Mouse (Mus musculus): Measurements from ENCODE around the gene Ppfibp2. TPM values are rescaled to one million over a fixed set of nuclear protein-coding genes. Genes with fewer than 3 reads are reported as not detected.

Ppfibp2 gene
- polyA plus RNA-seq, 1 experiment from 2014 or later: 1.5 TPM

GRCm38 (mm10) chr7:107749270-107749669, 154.3 kb downstream of the Ppfibp2 start:
- 3% methylated on average over 3 of the region's 3 CpGs for WGBS

DNA sequence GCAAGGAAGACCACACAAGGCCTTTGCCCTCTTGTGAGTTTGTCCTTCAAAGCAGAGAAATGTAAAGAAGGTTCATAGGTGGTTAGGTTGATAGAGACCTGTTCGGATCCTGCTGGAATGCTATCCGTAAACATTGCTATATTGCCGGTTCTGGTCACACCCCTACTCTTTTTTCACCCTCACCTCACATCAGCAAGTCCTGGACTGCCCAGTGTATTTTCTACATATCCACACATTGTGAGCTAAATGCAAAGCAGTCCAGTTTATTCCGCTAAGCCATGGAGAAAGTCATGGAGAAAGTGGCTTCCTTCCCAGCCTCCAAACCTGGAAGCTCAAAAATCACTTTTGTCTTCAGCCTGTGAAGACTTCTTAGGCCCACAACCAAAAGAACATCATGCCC, 154.7 kb downstream of the Ppfibp2 start:
- Histone ChIP-seq H3K4me1 (replicated peaks; ENCODE audit: control insufficient read depth, insufficient read depth, low read length) (no peaks in the 10 kb centered on the region), H3K27ac (ENCODE audit: low read length) (no peak overlapping the region), H3K4me3 (replicated peaks; ENCODE audit: low read length) (no peak overlapping the region), H3K4me2 (ENCODE audit: low read length) (no peak overlapping the region), H3K36me3 (ENCODE audit: control insufficient read depth, insufficient read depth) (no peaks in the 10 kb centered on the region), H3K27me3 (replicated peaks; ENCODE audit: control insufficient read depth, insufficient read depth, low read length) (no peaks in the 10 kb centered on the region), H3K9ac (replicated peaks; ENCODE audit: low read depth, low read length) (no peak overlapping the region), H3K9me3 (ENCODE audit: control insufficient read depth, low read length) (no peaks in the 10 kb centered on the region)
- 96% methylated on average over 4 of the region's 4 CpGs for WGBS
- ATAC-seq: no peak

More at GRCm38 (mm10) chr7:107749270-107749669, 154.3 kb downstream of the Ppfibp2 start:
- Histone ChIP-seq H3K4me2 (ENCODE audit: low read length) (no peak overlapping the region), H3K4me3 (replicated peaks; ENCODE audit: low read length) (no peak overlapping the region), H3K9ac (replicated peaks; ENCODE audit: low read depth, low read length) (no peak overlapping the region), H3K27ac (ENCODE audit: low read length) (no peak overlapping the region), H3K9me3 (ENCODE audit: control insufficient read depth, low read length) (no peaks in the 10 kb centered on the region), H3K36me3 (ENCODE audit: control insufficient read depth, insufficient read depth) (no peaks in the 10 kb centered on the region), H3K4me1 (replicated peaks; ENCODE audit: control insufficient read depth, insufficient read depth, low read length) (no peaks in the 10 kb centered on the region), H3K27me3 (replicated peaks; ENCODE audit: control insufficient read depth, insufficient read depth, low read length) (no peaks in the 10 kb centered on the region)
- ATAC-seq: peak; percentile 66

- no peaks in the 10 kb centered on the region for H3K27me3 ChIP-seq (replicated peaks; ENCODE audit: control insufficient read depth, insufficient read depth, low read length)
- no peak overlapping the region for H3K4me2 ChIP-seq (ENCODE audit: low read length)
- no peak for ATAC-seq
- no peaks in the 10 kb centered on the region for H3K9me3 ChIP-seq (ENCODE audit: control insufficient read depth, low read length)
- no peaks in the 10 kb centered on the region for H3K4me1 ChIP-seq (replicated peaks; ENCODE audit: control insufficient read depth, insufficient read depth, low read length)
- no peak overlapping the region for H3K9ac ChIP-seq (replicated peaks; ENCODE audit: low read depth, low read length)
- WGBS: 68% methylated on average over 10 of the region's 10 CpGs
- no peak overlapping the region for H3K27ac ChIP-seq (ENCODE audit: low read length)
- no peaks in the 10 kb centered on the region for H3K36me3 ChIP-seq (ENCODE audit: control insufficient read depth, insufficient read depth)
- no peak overlapping the region for H3K4me3 ChIP-seq (replicated peaks; ENCODE audit: low read length)
Measured at GRCm38 (mm10) chr7:107752031-107752520, 157.1 kb downstream of the Ppfibp2 start.

DNA sequence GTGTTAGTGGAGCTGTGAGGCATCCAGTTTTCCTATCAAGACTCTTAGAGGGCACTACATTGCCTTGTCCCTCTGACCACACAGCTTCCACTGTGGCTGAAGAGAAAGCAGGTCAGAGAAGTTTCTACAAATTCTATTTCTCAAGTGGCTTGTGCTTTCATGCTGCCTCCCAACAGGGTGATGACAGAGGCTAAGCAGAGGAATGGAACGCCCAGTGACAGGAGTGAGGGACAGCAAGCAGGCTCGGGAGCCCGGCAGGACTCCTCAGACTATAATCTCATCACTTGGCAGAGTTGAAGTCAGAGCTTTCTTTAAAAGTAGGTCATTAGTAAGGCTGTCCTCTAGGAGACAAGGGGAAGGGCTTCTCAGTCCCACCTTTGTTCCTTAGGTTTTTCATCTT, 160.9 kb downstream of the Ppfibp2 start:
- Histone ChIP-seq H3K9me3 (ENCODE audit: control insufficient read depth, low read length) (no peaks in the 10 kb centered on the region), H3K4me3 (replicated peaks; ENCODE audit: low read length) (no peak overlapping the region)
- WGBS: 74% methylated on average over 3 of the region's 3 CpGs

DNA sequence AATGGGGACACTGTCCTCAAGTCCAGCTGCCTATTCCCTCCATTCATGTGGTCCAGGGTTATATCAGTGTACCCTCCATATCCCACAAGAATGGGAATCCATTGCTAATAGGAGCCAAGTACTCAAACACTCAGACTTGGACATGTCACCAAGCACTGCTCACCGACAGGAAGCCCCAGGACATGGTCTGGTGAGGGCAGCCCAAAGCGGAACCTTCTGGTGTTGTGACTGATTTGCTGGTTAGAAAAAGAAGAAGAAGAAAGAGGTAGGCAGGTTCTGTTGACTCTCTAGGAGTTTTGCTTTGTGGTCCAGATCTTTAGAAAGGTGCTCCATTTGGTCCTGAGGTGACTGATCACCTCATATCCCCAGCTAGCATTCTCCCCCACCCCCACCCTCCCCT, 161.7 kb downstream of the Ppfibp2 start:
- H3K4me2 ChIP-seq (ENCODE audit: low read length): no peak overlapping the region
- no peaks in the 10 kb centered on the region for H3K27me3 ChIP-seq (replicated peaks; ENCODE audit: control insufficient read depth, insufficient read depth, low read length)
- 95% methylated on average over 2 of the region's 2 CpGs for WGBS
- no peak overlapping the region for H3K9ac ChIP-seq (replicated peaks; ENCODE audit: low read depth, low read length)
- H3K4me1 ChIP-seq (replicated peaks; ENCODE audit: control insufficient read depth, insufficient read depth, low read length): 0 out of 2 replicates have a peak, but pooled peaks cover 2% of the 10 kb centered on the region
- no peak for ATAC-seq
- H3K36me3 ChIP-seq (ENCODE audit: control insufficient read depth, insufficient read depth): no peaks in the 10 kb centered on the region
- H3K9me3 ChIP-seq (ENCODE audit: control insufficient read depth, low read length): no peaks in the 10 kb centered on the region
- H3K27ac ChIP-seq (ENCODE audit: low read length): no peak overlapping the region
- H3K4me3 ChIP-seq (replicated peaks; ENCODE audit: low read length): no peak overlapping the region

More for the DNA sequence above, 160.9 kb downstream of the Ppfibp2 start:
- no peak for ATAC-seq
- no peak overlapping the region for H3K27ac ChIP-seq (ENCODE audit: low read length)
- H3K27me3 ChIP-seq (replicated peaks; ENCODE audit: control insufficient read depth, insufficient read depth, low read length): no peaks in the 10 kb centered on the region
- H3K4me1 ChIP-seq (replicated peaks; ENCODE audit: control insufficient read depth, insufficient read depth, low read length): 0 out of 2 replicates have a peak, but pooled peaks cover 2% of the 10 kb centered on the region
- no peaks in the 10 kb centered on the region for H3K36me3 ChIP-seq (ENCODE audit: control insufficient read depth, insufficient read depth)
- no peak overlapping the region for H3K4me2 ChIP-seq (ENCODE audit: low read length)
- H3K9ac ChIP-seq (replicated peaks; ENCODE audit: low read depth, low read length): no peak overlapping the region

DNA sequence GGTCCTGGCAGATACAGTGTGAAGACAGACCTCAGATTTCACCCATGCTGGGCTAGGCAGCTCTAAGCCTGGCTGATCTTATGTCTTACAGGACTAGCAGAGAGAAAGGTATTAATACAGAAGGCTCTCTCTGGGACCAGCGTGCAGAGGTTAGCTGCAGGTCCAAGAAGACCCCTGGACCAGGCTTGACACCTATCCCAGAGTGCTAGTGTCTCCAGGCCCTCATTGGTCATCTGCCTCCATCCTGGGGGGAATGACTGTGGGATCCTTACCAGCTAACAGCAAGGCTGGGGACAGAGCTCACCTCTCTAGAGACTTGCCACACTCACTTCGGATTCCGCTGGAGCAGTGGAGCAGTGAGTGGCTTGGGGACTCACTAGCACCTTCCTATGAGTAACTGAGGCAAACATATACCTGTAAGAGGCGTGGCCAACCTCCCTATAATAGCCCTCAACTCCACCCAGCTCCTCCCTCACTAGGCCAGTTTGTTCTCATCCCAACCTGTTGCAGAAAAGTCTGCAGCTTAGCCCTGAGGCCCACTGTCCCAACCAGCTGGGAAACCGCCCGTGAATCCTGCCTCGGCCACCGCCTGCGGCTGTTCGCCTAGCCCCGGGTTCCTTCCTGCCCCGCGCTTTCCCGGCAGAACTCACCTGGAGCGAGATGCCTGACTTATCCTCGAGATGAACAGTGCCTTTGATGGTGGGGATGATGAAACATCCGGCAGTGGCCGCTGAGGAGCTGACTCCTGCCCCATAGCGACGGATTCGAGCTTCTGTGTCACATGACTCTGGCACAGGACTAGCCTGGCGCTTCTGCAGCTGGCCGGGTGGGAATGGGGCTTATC, 162.5 kb downstream of the Ppfibp2 start, which contains the start of gene Cyb5r2:
Cyb5r2 (minus strand) TSS at position 725 of the 844 bp plus-strand sequence.
- WGBS: 14% methylated on average over 23 of the region's 23 CpGs
- H3K4me2 ChIP-seq (ENCODE audit: low read length): peak within 1 kb of the TSS; percentile 44
- H3K9ac ChIP-seq (replicated peaks; ENCODE audit: low read depth, low read length): 0 out of 2 replicates have a peak within 1 kb of the TSS, but pooled peaks have one; percentile 5
- no peaks in the 10 kb centered on the region for H3K36me3 ChIP-seq (ENCODE audit: control insufficient read depth, insufficient read depth)
- H3K27ac ChIP-seq (ENCODE audit: low read length): no peak within 1 kb of the TSS
- H3K9me3 ChIP-seq (ENCODE audit: control insufficient read depth, low read length): no peaks in the 10 kb centered on the region
- 0 out of 2 replicates have a peak, but pooled peaks cover 2% of the 10 kb centered on the region for H3K4me1 ChIP-seq (replicated peaks; ENCODE audit: control insufficient read depth, insufficient read depth, low read length)
- peak within 1 kb of the TSS; percentile 9 for H3K4me3 ChIP-seq (replicated peaks; ENCODE audit: low read length)
- no peaks in the 10 kb centered on the region for H3K27me3 ChIP-seq (replicated peaks; ENCODE audit: control insufficient read depth, insufficient read depth, low read length)
- ATAC-seq: no peak; the same call in 1 of the 2 replicates

GRCm38 (mm10) chr7:107770812-107771211, 175.8 kb downstream of the Ppfibp2 start:
- Histone ChIP-seq H3K4me2 (ENCODE audit: low read length) (no peak overlapping the region), H3K9ac (replicated peaks; ENCODE audit: low read depth, low read length) (no peak overlapping the region), H3K4me1 (replicated peaks; ENCODE audit: control insufficient read depth, insufficient read depth, low read length) (no peaks in the 10 kb centered on the region), H3K27me3 (replicated peaks; ENCODE audit: control insufficient read depth, insufficient read depth, low read length) (no peaks in the 10 kb centered on the region), H3K9me3 (ENCODE audit: control insufficient read depth, low read length) (no peaks in the 10 kb centered on the region), H3K27ac (ENCODE audit: low read length) (no peak overlapping the region), H3K36me3 (ENCODE audit: control insufficient read depth, insufficient read depth) (no peaks in the 10 kb centered on the region), H3K4me3 (replicated peaks; ENCODE audit: low read length) (no peak overlapping the region)
- 61% methylated on average over 6 of the region's 6 CpGs for WGBS
- ATAC-seq: no peak

- no peak for ATAC-seq
- WGBS: 75% methylated on average over 1 of the region's 1 CpGs
- Histone ChIP-seq H3K27ac (ENCODE audit: low read length) (no peak overlapping the region), H3K9me3 (ENCODE audit: control insufficient read depth, low read length) (no peaks in the 10 kb centered on the region), H3K36me3 (ENCODE audit: control insufficient read depth, insufficient read depth) (no peaks in the 10 kb centered on the region), H3K4me1 (replicated peaks; ENCODE audit: control insufficient read depth, insufficient read depth, low read length) (no peaks in the 10 kb centered on the region), H3K9ac (replicated peaks; ENCODE audit: low read depth, low read length) (no peak overlapping the region), H3K27me3 (replicated peaks; ENCODE audit: control insufficient read depth, insufficient read depth, low read length) (no peaks in the 10 kb centered on the region), H3K4me2 (ENCODE audit: low read length) (no peak overlapping the region), H3K4me3 (replicated peaks; ENCODE audit: low read length) (no peak overlapping the region)
Measured at GRCm38 (mm10) chr7:107778216-107778615, 183.2 kb downstream of the Ppfibp2 start.

- no peak for ATAC-seq
- H3K27me3 ChIP-seq (replicated peaks; ENCODE audit: control insufficient read depth, insufficient read depth, low read length): no peaks in the 10 kb centered on the region
- WGBS: 45% methylated on average over 4 of the region's 4 CpGs
Measured at GRCm38 (mm10) chr7:107779611-107780010, 184.6 kb downstream of the Ppfibp2 start.

More at GRCm38 (mm10) chr7:107779611-107780010, 184.6 kb downstream of the Ppfibp2 start:
- H3K9ac ChIP-seq (replicated peaks; ENCODE audit: low read depth, low read length): no peak overlapping the region
- no peaks in the 10 kb centered on the region for H3K36me3 ChIP-seq (ENCODE audit: control insufficient read depth, insufficient read depth)
- no peak overlapping the region for H3K4me3 ChIP-seq (replicated peaks; ENCODE audit: low read length)
- H3K27ac ChIP-seq (ENCODE audit: low read length): no peak overlapping the region
- no peaks in the 10 kb centered on the region for H3K4me1 ChIP-seq (replicated peaks; ENCODE audit: control insufficient read depth, insufficient read depth, low read length)
- H3K9me3 ChIP-seq (ENCODE audit: control insufficient read depth, low read length): no peaks in the 10 kb centered on the region
- no peak overlapping the region for H3K4me2 ChIP-seq (ENCODE audit: low read length)
